Mouse (Mus musculus) stomach, postnatal 0 days (tissue): ENCODE data around the gene Kalrn.

Experiments
- CTCF ChIP-seq: IDR thresholded peaks from 2 replicates; pipeline ENCODE4 v1.5.1; 2016; ENCODE audit warnings: antibody characterized with exemption, low read depth, mild to moderate bottlenecking, moderate library complexity
- EP300 ChIP-seq: optimal IDR thresholded peaks from 2 replicates; pipeline ENCODE3; 2016; ENCODE audit warnings: antibody characterized with exemption

DNA sequence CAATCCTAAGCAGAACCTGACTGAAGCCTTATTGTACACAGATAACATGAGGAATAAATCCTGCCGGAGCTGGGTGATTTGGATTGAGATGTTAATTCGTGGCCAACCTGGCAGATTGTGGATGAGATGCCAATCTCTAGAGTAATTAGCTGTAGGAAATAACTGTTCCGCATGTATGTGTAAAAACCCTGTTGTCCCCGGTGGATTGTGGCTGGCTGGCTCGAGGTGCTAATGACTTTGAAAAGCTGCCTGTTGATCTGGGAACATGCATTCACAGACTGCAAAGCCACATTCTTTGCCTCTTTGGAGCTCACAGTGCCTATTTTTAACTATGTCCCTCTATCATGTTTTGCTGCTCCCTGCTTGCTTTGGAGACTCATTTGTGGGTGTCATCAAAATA, 344.7 kb downstream of the Kalrn start:
- TF ChIP-seq EP300 (no peak), CTCF (no peak)
